Mouse (Mus musculus) heart, adult 11 months (tissue): ENCODE measurements around the gene Lrfn1.
"Not testable (repeated sequence)": the region's sequence is repeated elsewhere in the genome, so short reads cannot be mapped to it uniquely, and the experiment has no call there.

Source experiments
- DNase-seq: peaks from one replicate; pipeline ENCODE4 v3.0.0; 2022

Gene Lrfn1

GRCm38 (mm10) chr7:28447865-28448820 is 3.6 kb upstream of the Lrfn1 start:
- DNase-seq = peak; percentile 66

- DNase-seq = no peak
Measured at GRCm38 (mm10) chr7:28452361-28453005, 703 bp downstream of the Lrfn1 start.

GRCm38 (mm10) chr7:28460361-28460760 is 8.6 kb downstream of the Lrfn1 start:
- peak; percentile 70 for DNase-seq

- DNase-seq = no peak
Measured at GRCm38 (mm10) chr7:28462769-28463168, 11.0 kb downstream of the Lrfn1 start.

- peak; percentile 92 for DNase-seq
Measured at GRCm38 (mm10) chr7:28464416-28465212, 12.8 kb downstream of the Lrfn1 start.

- DNase-seq = no peak
Measured at GRCm38 (mm10) chr7:28466721-28467212, 15.0 kb downstream of the Lrfn1 start.

- peak; percentile 92 for DNase-seq
Measured at GRCm38 (mm10) chr7:28467213-28467751, 15.5 kb downstream of the Lrfn1 start.

- DNase-seq = no peak
Measured at GRCm38 (mm10) chr7:28476191-28476590, 24.4 kb downstream of the Lrfn1 start.

GRCm38 (mm10) chr7:28477363-28477762 is 25.6 kb downstream of the Lrfn1 start:
- no peak for DNase-seq

GRCm38 (mm10) chr7:28478854-28479253 is 27.1 kb downstream of the Lrfn1 start:
- no peak for DNase-seq

GRCm38 (mm10) chr7:28482854-28483253 is 31.1 kb downstream of the Lrfn1 start:
- DNase-seq = no peak

GRCm38 (mm10) chr7:28484192-28484591 is 32.4 kb downstream of the Lrfn1 start:
- no peak for DNase-seq

- no peak for DNase-seq
Measured at GRCm38 (mm10) chr7:28488030-28488491, 36.3 kb downstream of the Lrfn1 start.

- no peak for DNase-seq
Measured at GRCm38 (mm10) chr7:28490410-28490809, 38.6 kb downstream of the Lrfn1 start.

GRCm38 (mm10) chr7:28490903-28491302 is 39.1 kb downstream of the Lrfn1 start:
- no peak for DNase-seq

- no peak for DNase-seq
Measured at GRCm38 (mm10) chr7:28492310-28492709, 40.5 kb downstream of the Lrfn1 start.

GRCm38 (mm10) chr7:28495426-28495825 is 43.6 kb downstream of the Lrfn1 start:
- DNase-seq = no peak

- DNase-seq = no peak
Measured at GRCm38 (mm10) chr7:28505585-28505984, 53.8 kb downstream of the Lrfn1 start.

- not testable (repeated sequence) for DNase-seq
Measured at GRCm38 (mm10) chr7:28509121-28509520, 57.3 kb downstream of the Lrfn1 start.

GRCm38 (mm10) chr7:28510405-28510974 is 58.7 kb downstream of the Lrfn1 start, which contains the start of gene Ifnl2:
Gene Ifnl2 (minus strand): TSS chr7:28510455.
- not testable (repeated sequence) for DNase-seq

- no peak for DNase-seq
Measured at GRCm38 (mm10) chr7:28511441-28511840, 59.7 kb downstream of the Lrfn1 start.
